Mouse (Mus musculus) right cerebral cortex, postnatal 36 days (tissue): ENCODE data around the gene Gm49359.
"Not testable (repeated sequence)": the region's sequence is repeated elsewhere in the genome, so short reads cannot be mapped to it uniquely, and the experiment has no call there.

Experiments
- DNase-seq, 2 experiments: peaks; one replicate each; pipeline ENCODE4 v3.0.0; 2022; ENCODE audit warnings: low spot score in 2 of 2, mixed read lengths in 1 of 2

Gm49359 gene

DNA sequence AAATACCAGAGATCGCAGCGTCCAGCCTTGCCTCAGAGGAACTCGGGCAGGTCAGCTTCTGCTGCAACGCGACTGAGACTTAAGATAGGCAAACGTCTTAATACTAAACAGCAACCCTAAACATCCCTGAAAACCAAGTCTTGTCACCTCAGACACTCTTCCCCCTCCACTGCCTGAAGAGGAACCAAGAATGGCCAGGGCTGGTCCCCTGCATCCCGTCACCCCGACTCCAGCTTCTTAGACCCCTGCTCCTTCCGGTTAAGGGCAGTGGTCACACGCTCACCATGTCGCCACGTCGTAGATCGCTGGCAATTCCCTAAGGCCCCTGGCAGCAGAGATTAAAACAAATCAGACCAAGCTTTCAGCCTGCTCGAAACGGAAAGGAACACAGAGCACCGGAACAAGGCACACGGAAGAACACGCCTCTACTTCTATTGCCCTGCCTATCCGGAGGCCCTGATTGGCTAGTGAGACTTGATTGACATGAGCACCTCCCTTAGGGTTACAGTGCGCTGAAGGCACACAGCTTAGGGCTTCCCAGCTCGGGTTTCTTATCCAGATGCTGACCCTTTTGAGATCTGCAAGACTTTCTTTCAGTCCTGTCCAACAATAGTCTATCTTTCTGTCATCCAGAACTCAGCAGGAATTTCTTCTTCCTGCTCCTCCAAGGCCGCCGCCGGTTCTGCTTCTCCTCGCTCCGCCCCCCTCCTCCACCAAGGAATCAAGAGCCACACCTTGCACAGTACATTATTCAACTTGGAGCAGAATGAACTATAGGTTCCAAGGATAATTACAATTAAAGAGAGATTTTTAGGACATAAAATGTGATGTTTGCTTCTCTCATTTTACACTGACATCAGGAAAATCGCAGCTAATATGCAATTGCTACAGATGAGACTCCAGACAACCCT, at the start of gene Gm49359:
Gm49359 (minus strand) TSS at position 409 of the 911 bp plus-strand sequence.
- peak; percentile 87 to 91 for DNase-seq

DNA sequence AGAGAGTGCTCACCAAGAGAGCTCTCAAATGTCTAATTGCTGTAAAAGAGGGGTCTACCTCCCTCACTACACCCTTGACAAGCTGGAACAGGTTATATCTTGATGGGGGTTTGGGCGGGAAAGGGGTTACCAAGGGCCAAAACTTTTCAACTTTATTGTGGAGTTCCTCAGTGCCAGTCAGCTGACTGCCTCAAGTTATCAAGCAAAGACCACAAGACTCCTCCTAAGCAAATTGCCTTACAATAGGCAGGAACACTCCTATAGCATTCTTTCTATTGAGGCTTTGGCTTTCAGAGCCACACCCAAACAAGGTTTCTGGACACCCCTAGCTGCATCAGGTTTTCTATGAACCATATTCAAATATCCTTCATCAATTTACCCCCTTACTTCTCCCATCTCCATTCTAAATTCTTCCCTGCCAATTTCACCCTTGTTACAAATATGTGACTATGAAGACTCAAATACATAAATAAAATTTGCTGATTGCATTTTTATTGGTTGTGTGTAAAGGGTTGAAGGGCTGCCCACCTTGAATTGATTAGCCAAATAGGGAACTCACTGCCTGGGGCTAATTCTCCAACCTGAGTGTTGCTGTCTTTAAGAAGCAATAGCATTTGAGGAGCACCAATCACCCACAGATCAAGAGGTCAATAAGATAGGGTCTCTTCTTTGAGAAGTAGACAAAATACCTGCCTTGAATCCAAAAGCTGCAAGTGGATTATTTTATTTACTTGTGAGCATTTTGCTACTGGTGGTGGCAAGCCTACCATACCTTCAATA, 44.2 kb upstream of the Gm49359 start:
- not testable (repeated sequence) for DNase-seq

DNA sequence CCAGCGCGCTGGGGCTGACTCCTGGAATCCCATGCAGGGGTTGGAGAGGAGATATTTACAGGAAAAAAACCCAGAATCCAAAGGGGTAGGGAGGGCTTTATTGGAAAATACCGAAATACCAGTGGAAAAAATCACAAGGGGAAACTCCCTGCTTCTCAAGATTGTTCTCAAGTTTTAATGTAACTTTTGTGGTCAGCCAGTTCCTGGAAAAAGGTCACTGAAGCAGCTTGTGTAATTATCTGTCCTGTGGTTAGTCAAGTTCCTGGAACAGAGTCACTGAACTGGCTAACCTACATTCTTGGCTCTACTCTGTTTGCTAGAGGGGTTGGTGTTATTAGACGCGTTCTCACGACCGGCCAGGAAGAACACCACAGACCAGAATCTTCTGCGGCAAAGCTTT, 6.0 kb upstream of the Gm49359 start:
- DNase-seq = not testable (repeated sequence)

- not testable (repeated sequence) for DNase-seq
Observed at GRCm38 (mm10) chr13:62469947-62470346, 3.3 kb upstream of the Gm49359 start.
